Mouse (Mus musculus) liver, embryonic 14.5 days (tissue): ENCODE measurements around the gene Ddah1. TPM values are rescaled to one million over a fixed set of nuclear protein-coding genes. Genes with fewer than 3 reads are reported as not detected.

ENCODE experiments used
- ATAC-seq: fragments of 200-750 bp; cut with Nextera tagmentation; 2 replicates; pipeline ENCODE4 v1.8.0; 2017; ENCODE audit warnings: moderate number of reproducible peaks, mild to moderate bottlenecking, moderate library complexity; ENCODE audit not compliant: insufficient read depth
- DNase-seq, 3 experiments: peaks; one replicate each; pipeline ENCODE4 v3.0.0-alpha.2; 2012 to 2013; ENCODE audit warnings: low read depth in 3 of 3, low spot score in 3 of 3
- H3K27ac ChIP-seq: fragments of 300-500 bp; sonication (generic); 2 replicates; pipeline ENCODE4 v1.5.1; 2014; ENCODE audit warnings: moderate library complexity, mild to moderate bottlenecking, control low read depth, inconsistent platforms
- H3K27me3 ChIP-seq: fragments of 300-500 bp; sonication (generic); 2 replicates; pipeline ENCODE4 v1.6.1; 2014; ENCODE audit warnings: mild to moderate bottlenecking, low read length, moderate library complexity; ENCODE audit not compliant: control insufficient read depth, insufficient read depth
- H3K36me3 ChIP-seq: fragments of 300-500 bp; sonication (generic); replicated peaks from 2 replicates; pipeline ENCODE4 v1.6.1; 2014; ENCODE audit warnings: low read depth; ENCODE audit not compliant: control insufficient read depth, insufficient read depth
- H3K4me1 ChIP-seq, 2 experiments: fragments of 200-500 bp in 1 of 2; fragments of 300-500 bp in 1 of 2; sonication (generic) in 1 of 2; replicated peaks; 2 replicates each; pipeline ENCODE4 v1.6.1; 2012 to 2014; ENCODE audit warnings: antibody characterized with exemption in 1 of 2, inconsistent platforms in 1 of 2, low read length in 1 of 2; ENCODE audit not compliant: control insufficient read depth in 2 of 2, insufficient read depth in 2 of 2
- H3K4me2 ChIP-seq: fragments of 300-500 bp; sonication (generic); 2 replicates; pipeline ENCODE4 v1.6.1; 2014; ENCODE audit warnings: low read depth, mild to moderate bottlenecking, control low read depth, moderate library complexity
- H3K4me3 ChIP-seq, 2 experiments: fragments of 200-500 bp in 1 of 2; fragments of 300-500 bp in 1 of 2; sonication (generic) in 1 of 2; 2 replicates each; pipeline ENCODE4 v1.5.1; 2012 to 2014; ENCODE audit warnings: low read depth in 2 of 2, low read length in 2 of 2, mild to moderate bottlenecking in 2 of 2, control low read depth in 1 of 2, inconsistent platforms in 1 of 2, moderate library complexity in 1 of 2; ENCODE audit not compliant: insufficient read depth in 1 of 2
- H3K9ac ChIP-seq: fragments of 300-500 bp; sonication (generic); replicated peaks from 2 replicates; pipeline ENCODE4 v1.6.1; 2014; ENCODE audit warnings: mild to moderate bottlenecking, control low read depth, moderate library complexity
- H3K9me3 ChIP-seq: fragments of 300-500 bp; sonication (generic); 2 replicates; pipeline ENCODE4 v1.6.1; 2016; ENCODE audit warnings: low read length, mixed read lengths; ENCODE audit not compliant: control insufficient read depth
- CTCF ChIP-seq: IDR thresholded peaks from 2 replicates; pipeline ENCODE4 v1.5.1; 2016; ENCODE audit warnings: antibody characterized with exemption, low read depth, control low read depth
- EP300 ChIP-seq: IDR thresholded peaks from 2 replicates; pipeline ENCODE4 v1.6.1; 2016; ENCODE audit warnings: antibody characterized with exemption, low read depth
- WGBS: fragments of 180-500 bp; shearing (Covaris S2); extraction: QIAGEN DNeasy Blood & Tissue Kit; methylation state at CpG from one replicate; pipeline ENCODE4 v1.1.7; 2014; ENCODE audit not compliant: insufficient replicate concordance; 5-methylcytosine and 5-hydroxymethylcytosine counted together
- polyA plus RNA-seq, 2 experiments: library from polyadenylated mRNA; depleted of rRNA in 1 of 2; stranded (reverse) in 1 of 2; unstranded in 1 of 2; fragments of >200 nt; fragmentation: Nextera tagmentation in 1 of 2; extraction: Ambion mirVana in 1 of 2; gene quantifications; 2 replicates each; pipeline versions ENCODE4 v1.2.1 to v1.2.3; 2012 to 2014

Ddah1 gene
- polyA plus RNA-seq, 2 experiments, result 15.6 to 32.1 TPM

GRCm38 (mm10) chr3:145774336-145774735 lies 15.9 kb downstream of the Ddah1 start:
- peaks cover 0 to 15% of the 10 kb centered on the region in 2 experiments; a peak in 2 of 4 replicates for H3K4me1 ChIP-seq
- TF ChIP-seq CTCF (no peak), EP300 (no peak)
- no peaks in the 10 kb centered on the region for H3K36me3 ChIP-seq
- H3K9ac ChIP-seq, result no peak overlapping the region
- H3K4me3 ChIP-seq, result no peak overlapping the region
- H3K27ac ChIP-seq, result no peak overlapping the region
- DNase-seq (no peak), ATAC-seq (no peak)
- H3K4me2 ChIP-seq, result no peak overlapping the region
- H3K27me3 ChIP-seq, result no peaks in the 10 kb centered on the region
- WGBS, result 73% methylated on average over 7 of the region's 7 CpGs
- H3K9me3 ChIP-seq, result no peaks in the 10 kb centered on the region

DNA sequence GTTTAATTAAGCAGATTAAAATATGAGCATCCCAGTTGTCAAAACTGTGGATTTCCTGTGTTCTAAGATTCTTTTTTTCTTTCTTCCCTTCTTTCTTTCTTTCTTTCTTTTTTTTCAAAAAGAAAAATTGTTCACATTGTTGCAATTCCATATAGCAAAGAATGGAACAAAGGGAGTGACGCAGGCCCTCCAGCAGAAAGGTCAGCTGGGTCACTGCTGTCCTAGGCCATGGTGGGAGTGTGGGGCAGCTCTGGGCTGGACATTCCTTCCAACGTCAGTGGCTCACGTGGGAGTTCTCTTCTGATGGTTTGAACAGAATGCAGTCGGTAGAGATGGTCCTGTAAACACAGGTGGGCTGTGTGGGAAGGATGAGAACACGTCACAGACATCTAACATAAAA lies 16.8 kb downstream of the Ddah1 start:
- DNase-seq (no peak), ATAC-seq (no peak)
- Histone ChIP-seq H3K9ac (no peak overlapping the region), H3K4me2 (no peak overlapping the region), H3K36me3 (no peaks in the 10 kb centered on the region), H3K27me3 (no peaks in the 10 kb centered on the region), H3K4me1 (peaks cover 0 to 13% of the 10 kb centered on the region in 2 experiments; a peak in 2 of 4 replicates), H3K4me3 (no peak overlapping the region), H3K27ac (no peak overlapping the region), H3K9me3 (no peaks in the 10 kb centered on the region)
- TF ChIP-seq EP300 (no peak), CTCF (no peak)
- 53% methylated on average over 5 of the region's 5 CpGs for WGBS

GRCm38 (mm10) chr3:145775862-145776261 lies 17.4 kb downstream of the Ddah1 start:
- Histone ChIP-seq H3K9me3 (no peaks in the 10 kb centered on the region), H3K27ac (no peak overlapping the region), H3K4me2 (no peak overlapping the region), H3K27me3 (no peaks in the 10 kb centered on the region), H3K36me3 (no peaks in the 10 kb centered on the region), H3K4me1 (peaks cover 0 to 13% of the 10 kb centered on the region in 2 experiments; a peak in 2 of 4 replicates), H3K4me3 (no peak overlapping the region), H3K9ac (no peak overlapping the region)
- DNase-seq, result no peak
- WGBS, result 69% methylated on average over 5 of the region's 5 CpGs
- TF ChIP-seq CTCF (no peak), EP300 (no peak)
- no peak for ATAC-seq

DNA sequence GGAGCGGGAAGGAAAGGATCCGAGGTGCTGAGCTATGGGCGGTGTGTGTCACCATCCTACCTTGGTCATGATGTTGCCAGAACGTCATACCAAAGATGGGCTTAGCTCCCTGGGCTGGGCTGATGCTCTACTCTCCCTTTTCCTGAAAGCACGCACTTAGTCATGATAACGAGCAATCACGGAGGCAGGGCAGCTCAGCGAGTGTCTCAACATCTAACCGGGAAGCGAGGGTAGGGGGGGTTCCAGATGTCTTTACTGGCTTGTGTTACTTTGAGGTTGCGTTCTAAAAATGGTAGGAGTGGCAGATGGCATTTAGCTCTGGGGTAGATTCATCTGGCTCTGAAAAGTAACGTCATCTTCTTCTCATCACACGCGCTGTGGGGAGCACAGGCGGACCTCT lies 18.5 kb downstream of the Ddah1 start:
- no peaks in the 10 kb centered on the region for H3K27me3 ChIP-seq
- DNase-seq (no peak), ATAC-seq (no peak)
- TF ChIP-seq CTCF, result no peak
- TF ChIP-seq EP300, result no peak
- WGBS, result 74% methylated on average over 15 of the region's 15 CpGs
- H3K4me1 ChIP-seq, result peaks cover 0 to 12% of the 10 kb centered on the region in 2 experiments; a peak in 2 of 4 replicates
- H3K36me3 ChIP-seq, result no peaks in the 10 kb centered on the region
- no peak overlapping the region for H3K9ac ChIP-seq
- H3K27ac ChIP-seq, result no peak overlapping the region
- no peak overlapping the region for H3K4me3 ChIP-seq
- H3K4me2 ChIP-seq, result no peak overlapping the region
- no peaks in the 10 kb centered on the region for H3K9me3 ChIP-seq

- DNase-seq, result no peak
- Histone ChIP-seq H3K9me3 (no peaks in the 10 kb centered on the region), H3K4me2 (no peak overlapping the region), H3K4me3 (no peak overlapping the region), H3K27me3 (no peaks in the 10 kb centered on the region), H3K9ac (no peak overlapping the region), H3K36me3 (no peaks in the 10 kb centered on the region), H3K4me1 (peaks cover 0 to 12% of the 10 kb centered on the region in 2 experiments; a peak in 2 of 4 replicates), H3K27ac (no peak overlapping the region)
- TF ChIP-seq EP300 (no peak), CTCF (no peak)
- ATAC-seq, result no peak
- WGBS, result 64% methylated on average over 6 of the region's 6 CpGs
Measured at GRCm38 (mm10) chr3:145778406-145778922, 20.0 kb downstream of the Ddah1 start.
